Mouse (Mus musculus) erythroblast, embryonic 14.5 days (primary cell): ENCODE data around the gene Cpsf4. TPM values are rescaled to one million over a fixed set of nuclear protein-coding genes. Genes with fewer than 3 reads are reported as not detected.
"Not testable (repeated sequence)": the region's sequence is repeated elsewhere in the genome, so short reads cannot be mapped to it uniquely, and the experiment has no call there.

Experiments
- H3K27me3 ChIP-seq: 2 replicates; pipeline ENCODE4 v1.6.1; 2012; ENCODE audit warnings: inconsistent platforms; ENCODE audit not compliant: control insufficient read depth
- H3K36me3 ChIP-seq: 2 replicates; pipeline ENCODE4 v1.6.1; 2012; ENCODE audit warnings: mild to moderate bottlenecking, inconsistent platforms; ENCODE audit not compliant: control insufficient read depth
- H3K4me1 ChIP-seq: 2 replicates; pipeline ENCODE4 v1.6.1; 2012; ENCODE audit warnings: inconsistent platforms; ENCODE audit not compliant: control insufficient read depth
- H3K4me3 ChIP-seq: replicated peaks from 2 replicates; pipeline ENCODE3; 2012; ENCODE audit warnings: moderate library complexity, mild to moderate bottlenecking, inconsistent platforms
- H3K9me3 ChIP-seq: 2 replicates; pipeline ENCODE4 v1.6.1; 2012; ENCODE audit warnings: low read length, inconsistent platforms, mixed read lengths; ENCODE audit not compliant: control insufficient read depth
- GATA1 ChIP-seq: IDR thresholded peaks from 2 replicates; pipeline ENCODE4 v1.6.1; 2012; ENCODE audit warnings: low read length, inconsistent platforms, mixed read lengths
- TAL1 ChIP-seq: IDR thresholded peaks from 3 replicates; pipeline ENCODE4 v1.6.1; 2012; ENCODE audit warnings: low read length, inconsistent platforms, mixed read lengths
- polyA plus RNA-seq: library from polyadenylated mRNA; stranded (reverse); fragments of >175 nt; gene quantifications from 2 replicates; pipeline ENCODE4 v1.2.3, GENCODE M21; 2012

Cpsf4 gene
- polyA plus RNA-seq, 1 experiment = 7.8 TPM

DNA sequence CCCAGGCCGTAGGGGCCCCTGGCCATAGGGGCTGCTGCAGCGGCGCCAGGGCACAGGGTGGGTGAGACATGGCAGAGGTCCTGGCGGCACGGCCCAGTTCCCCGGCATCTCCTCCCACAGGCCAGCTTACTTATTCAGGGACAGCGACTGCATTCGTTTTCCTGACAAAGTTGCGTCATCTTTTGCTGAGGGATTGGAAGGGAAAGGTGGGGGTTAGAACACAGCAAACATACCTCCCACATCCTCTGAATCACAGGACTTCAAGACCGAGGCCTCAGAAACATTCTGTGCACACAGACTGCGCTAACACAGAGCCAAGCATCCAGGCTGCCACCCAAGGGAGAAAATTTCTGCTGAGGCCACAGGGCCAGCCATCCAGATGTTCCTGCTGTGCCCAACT lies 36.8 kb upstream of the Cpsf4 start:
- peaks cover 2% of the 10 kb centered on the region; the same call in 1 of the 2 replicates for H3K9me3 ChIP-seq
- H3K4me3 ChIP-seq = no peak overlapping the region
- TF ChIP-seq GATA1 (no peak), TAL1 (no peak)
- no peaks in the 10 kb centered on the region for H3K27me3 ChIP-seq
- peaks cover 97% of the 10 kb centered on the region for H3K36me3 ChIP-seq
- H3K4me1 ChIP-seq = no peaks in the 10 kb centered on the region

DNA sequence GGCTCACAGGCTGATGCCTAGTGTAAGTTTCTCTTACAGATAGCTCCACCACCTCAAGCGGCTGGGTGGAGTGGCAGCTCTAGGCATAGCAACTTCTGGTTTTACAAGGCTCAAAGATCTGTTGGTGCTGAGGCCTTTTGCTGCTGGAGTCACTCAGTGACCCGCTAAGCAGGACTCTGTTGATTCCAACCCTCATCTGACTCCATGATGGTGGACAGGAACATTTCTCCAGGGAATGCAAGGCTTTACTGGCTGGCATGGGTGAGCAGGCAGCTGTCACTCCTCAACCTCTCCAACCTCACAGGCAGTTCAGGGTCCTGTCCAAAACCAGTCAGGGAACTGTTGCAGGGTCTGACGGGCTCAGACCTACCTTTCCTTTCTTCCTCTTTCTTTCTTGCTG lies 36.0 kb upstream of the Cpsf4 start:
- TF ChIP-seq GATA1 = no peak
- no peak for TF ChIP-seq TAL1
- peaks cover 2% of the 10 kb centered on the region; the same call in 1 of the 2 replicates for H3K9me3 ChIP-seq
- no peaks in the 10 kb centered on the region for H3K27me3 ChIP-seq
- H3K4me1 ChIP-seq = no peaks in the 10 kb centered on the region
- H3K4me3 ChIP-seq = no peak overlapping the region
- H3K36me3 ChIP-seq = peaks cover 96% of the 10 kb centered on the region

DNA sequence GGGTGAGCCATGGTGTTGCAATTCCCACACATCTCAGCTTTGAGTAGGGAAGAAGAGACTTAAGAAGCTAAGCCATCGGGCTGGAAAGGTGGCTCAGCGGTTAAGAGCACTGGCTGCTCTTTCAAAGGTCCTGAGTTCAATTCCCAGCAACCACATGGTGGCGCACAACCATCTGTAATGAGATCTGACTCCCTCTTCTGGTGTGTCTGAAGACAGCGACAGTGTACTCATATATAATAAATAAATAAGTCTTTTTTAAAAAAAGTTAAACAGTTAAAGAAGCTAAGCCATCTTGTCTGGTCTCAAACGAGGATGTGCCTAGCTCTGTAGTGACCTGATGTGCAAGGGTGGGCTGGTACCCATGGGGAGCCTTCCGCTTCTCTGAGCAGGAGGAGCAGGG lies 33.7 kb upstream of the Cpsf4 start:
- H3K4me1 ChIP-seq = peaks cover 20% of the 10 kb centered on the region
- peaks cover 98% of the 10 kb centered on the region for H3K36me3 ChIP-seq
- not testable (repeated sequence) for H3K4me3 ChIP-seq

DNA sequence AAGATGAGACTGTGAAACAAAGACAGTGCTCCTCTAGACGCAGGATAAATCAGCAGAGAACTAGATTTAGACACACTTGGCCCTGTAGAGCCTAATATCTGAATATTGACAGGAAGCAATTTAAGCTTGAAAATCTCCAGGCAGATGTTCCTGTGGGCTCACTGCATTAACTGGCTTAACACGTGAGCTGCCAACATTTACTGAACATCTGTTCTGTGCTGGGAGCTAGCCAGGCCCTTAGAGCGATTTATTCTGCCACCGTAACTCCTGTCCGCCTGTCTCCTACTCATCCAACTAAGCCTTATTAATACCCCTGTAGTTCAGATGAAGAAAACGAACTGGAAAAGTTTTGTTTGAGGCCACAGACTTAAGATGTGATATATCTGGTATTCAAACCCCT lies 28.2 kb upstream of the Cpsf4 start:
- H3K27me3 ChIP-seq = no peaks in the 10 kb centered on the region
- H3K9me3 ChIP-seq = no peaks in the 10 kb centered on the region
- H3K4me1 ChIP-seq = peaks cover 62% of the 10 kb centered on the region
- peak overlapping the region; percentile 99 for H3K4me3 ChIP-seq
- TF ChIP-seq TAL1 (no peak), GATA1 (no peak)
- peaks cover 70% of the 10 kb centered on the region for H3K36me3 ChIP-seq

More for the DNA sequence above, 33.7 kb upstream of the Cpsf4 start:
- H3K9me3 ChIP-seq, H3K27me3 ChIP-seq: not testable (repeated sequence)

DNA sequence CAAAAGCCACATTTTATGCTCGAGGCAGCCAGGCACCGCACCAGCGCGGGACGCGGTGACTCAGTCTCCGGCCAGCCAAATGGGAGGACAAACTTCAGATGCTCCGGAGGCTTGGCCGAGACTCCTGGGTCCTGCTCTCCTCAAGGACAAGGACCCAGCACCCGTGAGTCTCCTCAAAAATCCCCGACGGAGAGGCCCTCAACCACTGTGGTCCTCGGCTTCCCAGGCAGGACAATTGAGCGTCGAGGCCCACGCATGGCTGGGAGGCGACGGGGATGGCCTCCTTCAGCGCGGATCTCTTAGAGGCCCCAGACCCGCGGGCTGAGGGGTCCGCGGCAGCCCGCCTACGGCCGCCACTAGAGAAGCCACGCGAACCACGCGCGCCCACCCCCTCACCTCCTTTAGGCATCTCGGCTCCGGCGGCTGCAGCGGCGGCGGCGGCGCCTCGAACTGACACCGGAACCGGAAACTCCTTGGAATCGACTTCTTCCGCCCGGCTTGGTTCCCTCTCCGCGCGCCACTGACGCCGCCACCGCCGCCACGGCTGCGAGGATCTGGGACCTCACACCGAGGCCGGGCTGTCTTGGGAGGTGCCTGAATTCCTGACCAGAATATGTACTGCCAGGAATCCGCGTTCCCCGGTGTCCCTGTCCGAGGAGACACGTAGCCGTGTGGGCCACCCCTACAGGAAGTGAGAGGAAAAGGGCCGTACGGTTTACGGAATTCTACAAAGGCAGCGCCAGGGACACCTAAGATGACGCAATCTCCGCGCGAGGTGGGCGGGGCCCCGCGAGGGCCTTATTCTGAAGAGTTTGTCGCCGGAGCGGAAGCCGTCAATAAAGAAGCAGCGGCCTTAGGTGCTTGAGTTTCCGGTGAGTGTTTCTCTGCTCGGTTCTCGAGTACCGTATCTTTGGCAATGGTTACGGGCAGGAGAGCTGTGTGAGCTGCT lies 27.2 kb upstream of the Cpsf4 start, which contains the start of the genes Pdap1 and Bud31:
Gene Pdap1 (minus strand): TSS at position 668 of the 949 bp plus-strand sequence.
Gene Bud31 (plus strand): TSS at position 792 of the 949 bp plus-strand sequence.
- Histone ChIP-seq H3K27me3 (no peaks in the 10 kb centered on the region), H3K9me3 (no peaks in the 10 kb centered on the region), H3K36me3 (peaks cover 70% of the 10 kb centered on the region), H3K4me1 (peaks cover 62% of the 10 kb centered on the region), H3K4me3 (peak within 1 kb of the TSS; percentile 99)
- TF ChIP-seq TAL1 = no peak

DNA sequence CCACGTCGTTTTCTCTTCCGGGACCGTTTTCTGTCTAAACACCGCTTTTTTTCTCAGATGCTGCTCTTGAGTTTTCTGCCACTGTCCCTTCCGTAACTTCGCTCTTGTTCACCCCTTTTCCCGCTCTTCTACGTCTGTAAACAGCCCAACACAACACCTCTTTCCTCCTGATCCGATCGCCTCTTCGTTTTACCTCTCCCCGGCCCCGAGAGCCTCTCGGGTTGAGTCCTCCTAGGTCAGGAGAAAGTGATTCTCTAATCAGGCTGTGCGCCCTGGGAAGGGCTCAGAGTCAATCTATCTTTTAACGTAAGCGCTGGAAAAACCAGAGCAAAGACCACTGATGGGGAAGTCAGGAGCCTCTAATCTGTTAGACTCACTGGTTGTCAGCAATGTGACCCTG lies 26.4 kb upstream of the Cpsf4 start:
- Histone ChIP-seq H3K9me3 (no peaks in the 10 kb centered on the region), H3K4me3 (peak overlapping the region; percentile 99), H3K36me3 (peaks cover 70% of the 10 kb centered on the region), H3K27me3 (no peaks in the 10 kb centered on the region), H3K4me1 (peaks cover 62% of the 10 kb centered on the region)
- no peak for TF ChIP-seq GATA1
- no peak for TF ChIP-seq TAL1

DNA sequence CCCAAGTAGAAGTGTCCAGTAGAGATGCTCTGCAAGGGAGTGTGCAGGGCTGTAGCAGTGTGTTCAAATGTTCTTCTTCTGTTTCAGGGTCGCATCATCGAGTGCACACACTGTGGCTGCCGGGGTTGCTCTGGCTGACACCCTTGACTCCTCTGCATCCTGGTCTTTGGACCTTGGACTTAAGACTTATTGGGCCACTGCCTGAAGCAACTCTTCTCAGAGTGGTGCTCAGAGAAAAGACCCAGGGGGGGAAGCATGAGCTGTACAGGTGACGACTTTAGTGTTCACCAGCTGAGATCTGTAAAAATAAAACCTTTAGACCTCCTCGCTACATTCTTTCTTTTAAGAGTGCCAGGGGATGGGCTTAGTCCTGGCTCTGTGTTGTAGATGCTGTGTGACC lies 19.3 kb upstream of the Cpsf4 start:
- TF ChIP-seq GATA1 (no peak), TAL1 (no peak)
- no peaks in the 10 kb centered on the region for H3K9me3 ChIP-seq
- no peaks in the 10 kb centered on the region for H3K27me3 ChIP-seq
- peaks cover 99% of the 10 kb centered on the region for H3K36me3 ChIP-seq
- no peak overlapping the region for H3K4me3 ChIP-seq
- H3K4me1 ChIP-seq = peaks cover 57% of the 10 kb centered on the region

GRCm38 (mm10) chr5:145149294-145149693 lies 17.7 kb upstream of the Cpsf4 start:
- Histone ChIP-seq H3K9me3 (no peaks in the 10 kb centered on the region), H3K4me3 (no peak overlapping the region), H3K27me3 (no peaks in the 10 kb centered on the region), H3K36me3 (peaks cover 99% of the 10 kb centered on the region), H3K4me1 (peaks cover 58% of the 10 kb centered on the region)
- TF ChIP-seq GATA1 (no peak), TAL1 (no peak)

DNA sequence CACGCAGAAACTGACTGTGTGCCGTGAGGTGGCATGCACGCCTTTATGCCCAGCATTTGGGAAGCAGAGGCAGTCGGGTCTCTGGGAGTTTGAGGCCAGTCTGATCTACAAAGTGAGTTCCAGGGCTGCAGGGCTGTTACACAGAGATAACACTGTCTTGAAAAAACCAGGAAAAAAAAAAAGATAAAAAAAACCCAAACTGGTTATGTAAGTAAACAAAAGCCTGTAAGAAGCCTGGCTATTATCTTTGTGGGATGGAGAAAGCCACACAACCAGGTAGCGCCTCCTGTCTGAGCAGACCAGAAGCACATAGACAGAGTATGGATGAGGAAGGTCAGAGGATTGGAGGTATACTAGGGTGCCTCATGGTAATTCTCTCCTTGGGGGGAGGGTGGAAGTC lies 14.3 kb upstream of the Cpsf4 start:
- TF ChIP-seq GATA1 = no peak
- TF ChIP-seq TAL1 = 0 out of 3 replicates have a peak, but pooled peaks have one; percentile 7
- no peaks in the 10 kb centered on the region for H3K27me3 ChIP-seq
- H3K4me3 ChIP-seq = no peak overlapping the region
- no peaks in the 10 kb centered on the region for H3K9me3 ChIP-seq
- H3K36me3 ChIP-seq = peaks cover 93% of the 10 kb centered on the region
- peaks cover 59% of the 10 kb centered on the region for H3K4me1 ChIP-seq

- Histone ChIP-seq H3K4me3 (no peak overlapping the region), H3K27me3 (no peaks in the 10 kb centered on the region), H3K9me3 (no peaks in the 10 kb centered on the region), H3K4me1 (peaks cover 25% of the 10 kb centered on the region), H3K36me3 (peaks cover 83% of the 10 kb centered on the region)
- TF ChIP-seq GATA1 = no peak
- TF ChIP-seq TAL1 = no peak
These were observed 5.7 kb upstream of the Cpsf4 start for GRCm38 (mm10) chr5:145161361-145161760.
